Mouse (Mus musculus) lung, postnatal 0 days (tissue): Measurements from ENCODE around the gene Nrp2. TPM values are rescaled to one million over a fixed set of nuclear protein-coding genes. Genes with fewer than 3 reads are reported as not detected.

Experiments
- ATAC-seq: fragments of 200-750 bp; cut with Nextera tagmentation; 2 replicates; pipeline ENCODE4 v1.8.0; 2017; ENCODE audit warnings: moderate library complexity
- DNase-seq: peaks from one replicate; pipeline ENCODE4 v3.0.0-alpha.2; 2016; ENCODE audit warnings: low spot score
- H3K27ac ChIP-seq: fragments of 300-500 bp; sonication (generic); 2 replicates; pipeline ENCODE4 v1.5.1; 2014; ENCODE audit warnings: antibody characterized with exemption, mild to moderate bottlenecking, low read length, mixed read lengths
- H3K27me3 ChIP-seq: fragments of 300-500 bp; sonication (generic); replicated peaks from 2 replicates; pipeline ENCODE4 v1.6.1; 2014; ENCODE audit warnings: low read length, mixed read lengths; ENCODE audit not compliant: insufficient read depth
- H3K36me3 ChIP-seq: fragments of 300-500 bp; sonication (generic); 2 replicates; pipeline ENCODE4 v1.6.1; 2014; ENCODE audit warnings: low read length, mixed read lengths; ENCODE audit not compliant: insufficient read depth
- H3K4me1 ChIP-seq: fragments of 300-500 bp; sonication (generic); 2 replicates; pipeline ENCODE4 v1.6.1; 2014; ENCODE audit warnings: antibody characterized with exemption, low read depth, low read length, mixed read lengths; ENCODE audit not compliant: insufficient read depth
- H3K4me2 ChIP-seq: fragments of 300-500 bp; sonication (generic); replicated peaks from 2 replicates; pipeline ENCODE4 v1.6.1; 2014; ENCODE audit warnings: low read depth, mild to moderate bottlenecking, low read length, moderate library complexity, mixed read lengths
- H3K4me3 ChIP-seq: fragments of 300-500 bp; sonication (generic); 2 replicates; pipeline ENCODE4 v1.5.1; 2014; ENCODE audit warnings: low read depth, low read length
- H3K9ac ChIP-seq: fragments of 300-500 bp; sonication (generic); replicated peaks from 2 replicates; pipeline ENCODE4 v1.6.1; 2014; ENCODE audit warnings: low read depth, mild to moderate bottlenecking
- H3K9me3 ChIP-seq: fragments of 300-500 bp; sonication (generic); 2 replicates; pipeline ENCODE4 v1.6.1; 2016; ENCODE audit warnings: low read length, mixed read lengths
- CTCF ChIP-seq: IDR thresholded peaks from 2 replicates; pipeline ENCODE4 v1.5.1; 2016; ENCODE audit warnings: antibody characterized with exemption, mild to moderate bottlenecking
- EP300 ChIP-seq: IDR thresholded peaks from 2 replicates; pipeline ENCODE4 v1.6.1; 2016; ENCODE audit warnings: antibody characterized with exemption, mild to moderate bottlenecking, control low read depth
- WGBS: fragments of 180-500 bp; shearing (Covaris S2); extraction: QIAGEN DNeasy Blood & Tissue Kit; methylation state at CpG from one replicate; pipeline ENCODE4 v1.1.7; 2014; 5-methylcytosine and 5-hydroxymethylcytosine counted together
- polyA plus RNA-seq: library from polyadenylated mRNA; unstranded; fragments of >200 nt; fragmentation: Nextera tagmentation; extraction: Ambion mirVana; gene quantifications from 2 replicates; pipeline ENCODE4 v1.2.1, GENCODE M21; 2015

Gene Nrp2
- polyA plus RNA-seq, 1 experiment from 2014 or later: 14.0 TPM

DNA sequence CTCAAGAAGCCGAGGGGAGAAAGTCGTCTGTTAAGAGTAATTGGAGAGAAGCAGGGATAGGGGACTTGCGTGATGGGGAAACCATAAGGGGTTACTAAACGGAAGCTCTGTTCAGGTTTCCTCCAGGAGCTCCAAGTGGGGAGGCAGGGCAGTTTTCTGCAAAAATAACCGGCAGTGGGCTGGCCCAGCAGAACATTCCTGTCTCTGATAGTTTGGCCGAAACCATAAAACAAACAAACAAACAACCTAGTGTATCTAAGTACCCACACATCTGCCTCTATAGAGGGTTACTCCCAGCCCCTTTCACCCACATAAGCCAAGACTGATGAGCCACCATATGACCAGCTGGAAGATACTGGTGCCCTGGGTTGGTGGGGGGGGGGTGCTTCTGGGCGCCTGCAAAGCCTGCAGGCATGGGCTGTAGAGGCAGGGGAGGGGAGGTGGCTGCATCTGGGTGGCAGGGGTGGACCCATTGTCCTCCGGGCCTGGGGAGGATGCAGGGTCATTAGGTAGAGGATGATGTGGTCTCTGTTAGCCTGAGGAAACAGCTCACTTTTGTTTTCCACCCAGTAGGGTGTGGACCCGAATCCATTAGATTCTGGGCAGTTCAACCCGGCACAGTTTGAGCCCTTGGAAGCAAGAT lies 13.9 kb downstream of the Nrp2 start:
- Histone ChIP-seq H3K4me1 (peaks cover 4% of the 10 kb centered on the region; the same call in 1 of the 2 replicates), H3K36me3 (0 out of 2 replicates have a peak, but pooled peaks cover 4% of the 10 kb centered on the region), H3K4me2 (no peak overlapping the region), H3K27me3 (no peaks in the 10 kb centered on the region), H3K27ac (no peak overlapping the region), H3K4me3 (no peak overlapping the region), H3K9me3 (no peaks in the 10 kb centered on the region), H3K9ac (no peak overlapping the region)
- DNase-seq: no peak
- ATAC-seq: peak; percentile 61
- WGBS: 42% methylated on average over 10 of the region's 10 CpGs
- TF ChIP-seq CTCF (no peak), EP300 (no peak)

DNA sequence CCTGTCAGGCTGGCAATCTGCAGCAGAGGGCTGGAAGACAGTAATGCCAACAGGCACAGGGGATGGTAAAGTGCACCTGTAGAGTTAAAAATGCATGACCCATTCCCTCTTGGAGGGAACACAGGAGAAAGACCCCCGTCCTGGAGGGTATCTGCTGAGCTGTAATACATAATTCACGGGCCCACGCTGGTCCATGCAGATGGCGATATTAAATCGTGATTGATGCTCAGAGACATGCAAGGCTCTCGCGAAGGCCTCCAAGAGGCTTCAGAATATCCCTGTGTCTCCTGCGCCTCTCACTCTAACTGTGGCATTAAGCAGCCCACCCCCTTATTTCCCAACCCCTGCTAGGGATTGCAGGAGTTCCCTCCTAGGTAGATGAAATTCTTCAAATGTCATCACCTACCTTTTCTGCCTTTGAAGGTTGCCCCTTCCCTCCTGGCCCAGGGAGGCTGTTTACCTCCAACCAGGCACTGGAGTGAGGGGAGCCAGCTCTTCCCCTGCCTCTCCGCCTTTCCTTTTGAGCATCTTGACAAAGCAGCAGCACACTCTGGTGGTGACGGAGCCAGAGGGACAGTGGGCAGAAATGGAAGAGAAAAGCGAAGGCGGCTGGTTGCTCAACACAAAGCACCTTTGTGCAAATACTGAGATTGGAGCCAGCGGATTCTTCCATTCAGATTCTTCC lies 14.6 kb downstream of the Nrp2 start:
- no peak overlapping the region for H3K4me2 ChIP-seq
- H3K9ac ChIP-seq: no peak overlapping the region
- H3K9me3 ChIP-seq: no peaks in the 10 kb centered on the region
- TF ChIP-seq CTCF: peak; percentile 65
- TF ChIP-seq EP300: no peak
- H3K4me1 ChIP-seq: peaks cover 4% of the 10 kb centered on the region; the same call in 1 of the 2 replicates
- H3K4me3 ChIP-seq: no peak overlapping the region
- ATAC-seq (peak; percentile 26; the same call in 1 of the 2 replicates), DNase-seq (peak; percentile 38)
- H3K27me3 ChIP-seq: no peaks in the 10 kb centered on the region
- no peak overlapping the region for H3K27ac ChIP-seq
- 72% methylated on average over 13 of the region's 13 CpGs for WGBS
- H3K36me3 ChIP-seq: 0 out of 2 replicates have a peak, but pooled peaks cover 4% of the 10 kb centered on the region

DNA sequence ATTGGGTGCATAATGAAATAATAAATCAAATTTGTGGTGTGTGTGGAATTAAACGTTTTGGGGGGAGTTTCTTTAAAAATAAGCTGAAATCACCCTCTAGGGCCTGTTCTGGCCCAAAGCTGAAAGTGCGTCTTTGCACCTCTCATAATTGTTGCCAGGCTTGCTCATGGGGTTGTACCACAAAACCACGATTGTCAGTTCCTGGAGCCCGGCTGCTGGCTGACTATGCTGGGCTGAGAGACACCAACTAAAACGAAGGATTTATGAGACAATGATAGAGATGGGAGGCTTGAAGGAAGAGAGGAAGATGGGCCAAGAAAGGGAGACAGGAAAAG lies 15.1 kb downstream of the Nrp2 start:
- no peak overlapping the region for H3K27ac ChIP-seq
- TF ChIP-seq CTCF (no peak), EP300 (no peak)

DNA sequence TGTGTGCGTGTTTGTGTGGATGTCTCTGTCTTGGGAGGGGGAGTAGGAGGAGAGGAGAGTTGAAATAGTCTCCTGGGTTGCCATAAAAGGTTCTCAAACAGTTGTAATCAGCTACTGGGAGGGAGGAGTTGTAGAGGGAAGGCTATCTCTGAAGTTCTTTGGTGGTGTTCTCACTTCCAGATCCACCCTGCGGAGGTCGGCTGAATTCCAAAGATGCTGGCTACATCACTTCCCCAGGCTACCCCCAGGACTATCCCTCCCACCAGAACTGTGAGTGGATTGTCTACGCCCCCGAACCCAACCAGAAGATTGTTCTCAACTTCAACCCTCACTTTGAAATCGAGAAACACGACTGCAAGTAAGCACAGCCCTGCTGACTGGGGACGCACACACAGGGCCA lies 15.7 kb downstream of the Nrp2 start:
- no peak for ATAC-seq
- H3K27me3 ChIP-seq: no peaks in the 10 kb centered on the region
- 0 out of 2 replicates have a peak, but pooled peaks cover 4% of the 10 kb centered on the region for H3K36me3 ChIP-seq
- no peak overlapping the region for H3K4me2 ChIP-seq
- H3K9ac ChIP-seq: no peak overlapping the region
- TF ChIP-seq EP300 (no peak), CTCF (no peak)
- no peak overlapping the region for H3K4me3 ChIP-seq
- peaks cover 4% of the 10 kb centered on the region; the same call in 1 of the 2 replicates for H3K4me1 ChIP-seq
- 77% methylated on average over 8 of the region's 8 CpGs for WGBS
- no peaks in the 10 kb centered on the region for H3K9me3 ChIP-seq
- no peak overlapping the region for H3K27ac ChIP-seq
- no peak for DNase-seq

More for the DNA sequence above, 15.1 kb downstream of the Nrp2 start:
- 0 out of 2 replicates have a peak, but pooled peaks cover 4% of the 10 kb centered on the region for H3K36me3 ChIP-seq
- ATAC-seq (no peak), DNase-seq (no peak)
- H3K4me1 ChIP-seq: peaks cover 4% of the 10 kb centered on the region; the same call in 1 of the 2 replicates
- H3K9me3 ChIP-seq: no peaks in the 10 kb centered on the region
- H3K4me2 ChIP-seq: no peak overlapping the region
- WGBS: 53% methylated on average over 5 of the region's 5 CpGs
- H3K4me3 ChIP-seq: no peak overlapping the region
- no peak overlapping the region for H3K9ac ChIP-seq
- H3K27me3 ChIP-seq: no peaks in the 10 kb centered on the region

DNA sequence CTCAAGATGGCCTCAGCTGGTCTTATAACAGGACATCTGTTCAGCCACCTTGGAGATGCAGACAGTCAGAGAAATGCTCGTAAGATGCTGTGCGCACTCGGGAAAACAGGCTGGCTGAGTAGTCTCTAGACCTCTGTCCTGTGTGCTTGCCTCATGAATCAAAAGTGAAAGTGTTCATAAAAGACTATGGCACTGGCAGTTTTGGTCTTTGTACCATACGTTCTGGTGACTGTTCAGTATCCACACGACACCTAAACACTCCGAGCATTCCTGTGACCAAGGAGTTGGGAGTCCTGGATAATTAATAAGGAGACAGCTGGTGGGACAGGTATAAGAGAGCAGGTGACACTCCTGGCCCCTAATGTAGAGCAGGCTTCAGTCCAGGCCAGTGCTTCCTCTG lies 16.7 kb downstream of the Nrp2 start:
- Histone ChIP-seq H3K4me3 (no peak overlapping the region), H3K4me2 (no peak overlapping the region), H3K9ac (no peak overlapping the region), H3K36me3 (0 out of 2 replicates have a peak, but pooled peaks cover 4% of the 10 kb centered on the region), H3K9me3 (no peaks in the 10 kb centered on the region), H3K27me3 (no peaks in the 10 kb centered on the region), H3K27ac (no peak overlapping the region), H3K4me1 (peaks cover 4% of the 10 kb centered on the region; the same call in 1 of the 2 replicates)
- 84% methylated on average over 6 of the region's 6 CpGs for WGBS
- no peak for ATAC-seq
- DNase-seq: no peak
- TF ChIP-seq CTCF (no peak), EP300 (no peak)

DNA sequence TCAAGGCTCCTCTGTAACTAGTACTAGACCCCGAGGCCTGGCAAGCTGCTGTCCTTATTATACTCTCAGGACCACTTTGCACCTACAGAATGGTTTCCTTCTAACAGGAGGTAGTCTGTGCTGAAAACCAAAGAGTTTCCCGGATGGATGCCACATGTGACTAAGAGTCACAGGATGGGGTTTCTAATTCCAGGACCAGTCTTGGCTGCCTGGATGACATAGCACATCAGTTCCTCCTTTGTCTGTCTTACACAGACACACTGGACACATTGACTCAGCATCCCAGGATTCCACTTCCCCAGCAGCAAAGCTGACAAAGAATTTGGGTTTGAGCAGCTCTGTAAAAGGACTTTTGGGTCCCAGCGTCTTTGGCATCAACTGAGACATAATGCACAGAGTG lies 17.1 kb downstream of the Nrp2 start:
- Histone ChIP-seq H3K9ac (no peak overlapping the region), H3K4me1 (peaks cover 4% of the 10 kb centered on the region; the same call in 1 of the 2 replicates), H3K27ac (no peak overlapping the region), H3K27me3 (no peaks in the 10 kb centered on the region), H3K4me3 (no peak overlapping the region), H3K4me2 (no peak overlapping the region), H3K9me3 (no peaks in the 10 kb centered on the region), H3K36me3 (0 out of 2 replicates have a peak, but pooled peaks cover 4% of the 10 kb centered on the region)
- TF ChIP-seq EP300 (no peak), CTCF (no peak)
- WGBS: 72% methylated on average over 3 of the region's 3 CpGs
- ATAC-seq: no peak
- DNase-seq: no peak
